Mouse (Mus musculus) ovary, postnatal 36 days (tissue): ENCODE data around the gene Rrp7a.
"Not testable (repeated sequence)": the region's sequence is repeated elsewhere in the genome, so short reads cannot be mapped to it uniquely, and the experiment has no call there.

Experiments used
- DNase-seq: peaks from one replicate; pipeline ENCODE4 v3.0.0; 2022; ENCODE audit warnings: low spot score, mixed read lengths

Rrp7a gene

DNA sequence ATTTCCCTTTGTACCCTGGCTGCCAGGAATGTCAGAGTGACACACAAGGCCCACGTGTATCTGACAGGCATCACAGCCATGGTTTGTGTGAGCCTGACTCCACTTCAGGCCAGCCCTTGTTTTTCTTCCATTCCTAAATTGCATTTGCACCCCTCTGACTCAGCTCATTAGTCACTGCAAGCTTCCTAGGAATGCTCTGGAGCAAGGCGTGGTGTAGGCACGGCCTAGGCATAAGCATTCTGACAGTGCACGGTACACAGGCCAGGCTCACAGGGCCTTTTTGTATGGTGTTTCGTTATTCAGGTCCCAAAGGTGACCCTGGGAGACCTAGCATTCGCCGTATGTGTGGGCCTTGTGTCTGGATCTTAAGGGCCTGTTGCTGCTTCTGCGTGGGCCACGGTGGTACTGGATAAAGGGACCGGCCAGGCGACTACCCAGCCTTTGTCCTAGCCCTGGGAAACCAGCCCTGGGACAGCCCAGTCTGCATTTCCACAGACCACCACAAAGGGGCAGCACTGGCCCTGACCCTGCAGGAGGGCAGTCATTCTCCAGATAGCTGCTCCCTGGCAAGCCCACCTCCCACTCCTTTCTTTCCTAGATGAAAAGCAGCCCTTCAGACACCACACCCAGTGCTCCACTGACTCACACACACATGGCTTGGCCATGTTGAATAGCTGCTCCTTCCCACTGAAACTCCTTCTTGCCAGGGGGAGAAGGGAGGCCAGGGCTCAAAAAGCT, 34.5 kb upstream of the Rrp7a start:
- DNase-seq, result peak; percentile 70

DNA sequence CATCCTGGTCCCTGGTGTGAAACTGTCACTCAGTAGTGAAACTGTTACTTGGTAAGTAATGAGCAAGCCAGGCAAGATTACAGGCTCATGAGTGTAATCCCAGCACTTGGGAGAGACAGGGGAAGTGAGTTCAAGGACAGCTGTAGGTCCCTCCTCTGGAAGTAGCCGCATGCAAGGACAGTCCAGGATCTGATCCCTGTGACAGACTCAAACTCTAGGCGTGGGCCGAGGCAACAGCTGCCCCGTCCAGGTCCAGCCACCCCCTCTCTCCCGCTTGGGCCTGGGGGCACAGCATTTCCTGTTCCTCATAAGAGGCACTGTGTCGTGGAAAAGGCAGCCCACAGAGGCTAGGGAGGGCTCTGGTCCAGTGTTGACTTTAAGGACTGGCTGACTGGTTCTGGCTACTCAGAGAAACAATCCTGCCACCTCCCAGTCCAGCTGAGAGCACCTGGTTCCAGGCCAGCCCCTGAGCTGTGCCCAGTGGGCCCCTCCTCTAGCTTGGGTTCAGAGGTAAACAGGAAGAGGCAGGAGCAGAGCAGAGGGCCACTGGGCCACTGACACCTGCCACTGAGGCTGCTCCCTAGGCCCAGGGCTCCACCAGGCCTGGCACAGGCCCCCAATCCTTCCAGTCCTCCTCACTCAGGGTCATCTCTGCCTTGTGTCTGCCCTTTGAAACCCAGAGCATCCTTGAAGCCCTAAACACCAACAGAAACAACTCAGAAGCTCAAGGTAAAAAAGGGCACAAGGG, 33.2 kb upstream of the Rrp7a start:
- DNase-seq, result peak; percentile 35

DNA sequence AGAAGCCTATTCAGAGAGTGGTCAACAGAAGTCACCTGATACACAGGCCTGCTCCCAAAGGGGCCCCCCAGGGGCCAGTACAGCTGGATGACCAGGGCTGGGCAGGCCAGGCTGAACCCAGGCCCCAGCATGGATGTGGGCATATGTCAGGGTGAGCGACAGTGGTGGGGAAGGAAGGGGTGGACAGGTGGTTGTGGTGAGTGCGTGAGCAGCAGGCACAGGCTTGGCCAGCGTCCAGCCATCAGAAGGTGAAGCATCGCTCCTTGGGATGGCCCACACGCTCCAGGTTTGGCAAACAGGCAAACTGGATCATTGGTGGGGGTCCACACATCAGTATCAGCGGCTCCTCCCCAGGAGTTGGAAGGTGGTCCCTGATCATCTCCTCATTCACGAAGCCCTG, 31.7 kb upstream of the Rrp7a start:
- DNase-seq, result no peak

DNA sequence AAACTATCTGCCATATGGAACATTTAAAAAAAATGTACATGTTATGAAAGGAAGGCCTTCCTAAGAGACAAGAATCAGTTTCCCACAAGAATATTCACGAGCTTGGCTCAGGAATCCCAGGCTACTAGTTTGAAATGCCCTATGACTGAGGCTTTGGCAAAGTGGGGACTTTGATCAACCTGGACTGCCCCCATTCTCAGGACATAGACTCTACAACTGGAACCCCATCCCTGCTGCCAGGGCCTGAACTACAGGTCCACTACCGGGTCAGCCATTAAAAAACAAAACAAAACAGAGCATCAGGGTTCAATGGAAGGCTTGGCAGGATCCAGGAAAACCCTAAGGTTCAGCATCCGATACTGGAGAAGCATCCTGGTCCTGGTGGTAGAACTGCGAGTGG, 28.1 kb upstream of the Rrp7a start:
- no peak for DNase-seq

DNA sequence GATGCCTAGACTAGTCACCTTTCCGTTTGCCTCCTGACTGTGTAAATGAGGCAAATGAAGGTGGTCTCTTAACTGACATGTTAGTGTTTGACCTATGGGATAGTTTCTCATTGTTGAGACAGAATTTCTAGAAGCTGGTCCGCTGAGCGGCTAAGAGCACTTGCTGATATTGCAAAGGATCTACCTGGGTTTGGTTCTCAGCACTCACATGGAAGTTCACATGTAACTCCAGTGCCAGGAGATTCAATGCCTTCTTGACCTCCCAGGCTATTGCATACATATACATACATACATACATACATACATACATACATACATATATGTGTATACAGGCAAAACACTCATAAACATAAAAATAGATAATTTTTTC, 27.5 kb upstream of the Rrp7a start:
- DNase-seq, result no peak

DNA sequence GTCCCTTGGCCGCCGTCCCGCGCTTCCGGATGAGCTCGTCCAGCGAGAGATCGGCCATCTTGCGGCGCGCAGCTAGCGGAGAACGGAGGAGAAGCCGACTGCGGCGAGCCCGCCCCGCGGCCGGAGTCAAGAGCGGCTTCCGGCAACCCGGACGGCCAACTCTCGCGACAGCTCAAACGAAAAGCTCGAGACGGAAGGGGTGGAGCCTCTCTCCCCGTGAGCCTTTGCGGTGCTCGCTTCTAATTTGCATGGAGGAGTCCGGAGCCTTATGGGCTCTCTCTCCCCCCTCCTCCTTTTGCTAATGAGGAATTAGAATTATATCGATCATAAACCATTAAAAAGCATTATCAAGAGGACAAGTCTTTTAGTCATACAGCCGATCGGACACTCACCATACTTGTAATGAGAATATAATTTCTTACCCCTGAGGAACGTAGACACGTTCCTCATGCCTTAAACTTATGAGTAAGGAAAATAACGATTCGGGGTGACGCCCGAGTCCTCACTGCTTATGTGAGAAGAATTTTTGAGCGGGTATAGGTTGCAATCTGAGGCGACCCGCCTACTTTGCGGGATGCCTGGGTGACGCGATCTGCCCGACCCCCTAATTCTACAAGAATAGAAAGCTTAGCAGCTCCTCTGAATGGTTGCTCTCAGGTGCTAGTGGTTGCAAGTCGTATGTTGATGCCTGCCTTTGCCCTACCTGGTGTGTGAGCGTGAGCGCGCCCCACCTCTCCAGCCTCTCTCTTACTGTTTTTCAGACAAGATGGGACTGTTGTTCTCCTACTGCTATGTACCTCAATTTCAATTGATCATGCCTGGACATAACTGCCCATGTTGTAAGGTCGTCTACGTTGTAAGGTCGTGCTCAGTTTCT, 26.8 kb upstream of the Rrp7a start, which contains the start of gene Poldip3:
Gene Poldip3 (minus strand): TSS at position 189 of the 877 bp plus-strand sequence.
- peak; percentile 97 for DNase-seq

DNA sequence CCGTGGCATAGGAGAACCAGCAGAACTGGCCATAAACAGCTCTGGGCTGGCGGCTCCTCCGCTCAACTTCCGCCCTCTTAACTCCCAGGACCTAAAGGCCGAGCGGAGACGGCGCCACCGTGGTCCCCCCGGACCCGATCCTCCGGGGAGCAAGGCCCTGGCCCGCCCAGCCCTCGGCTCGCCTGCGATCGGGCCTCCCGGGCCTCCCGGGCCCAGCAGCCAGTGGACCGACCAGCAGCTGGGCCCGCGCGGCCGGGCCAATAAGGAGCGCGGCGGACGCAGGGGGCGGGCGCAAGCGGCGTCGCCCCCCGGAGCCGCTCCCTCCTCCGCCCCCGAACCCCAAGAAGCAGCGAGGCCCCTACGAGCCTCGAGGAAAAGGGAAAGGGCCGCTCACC, 26.2 kb upstream of the Rrp7a start:
- DNase-seq, result no peak

DNA sequence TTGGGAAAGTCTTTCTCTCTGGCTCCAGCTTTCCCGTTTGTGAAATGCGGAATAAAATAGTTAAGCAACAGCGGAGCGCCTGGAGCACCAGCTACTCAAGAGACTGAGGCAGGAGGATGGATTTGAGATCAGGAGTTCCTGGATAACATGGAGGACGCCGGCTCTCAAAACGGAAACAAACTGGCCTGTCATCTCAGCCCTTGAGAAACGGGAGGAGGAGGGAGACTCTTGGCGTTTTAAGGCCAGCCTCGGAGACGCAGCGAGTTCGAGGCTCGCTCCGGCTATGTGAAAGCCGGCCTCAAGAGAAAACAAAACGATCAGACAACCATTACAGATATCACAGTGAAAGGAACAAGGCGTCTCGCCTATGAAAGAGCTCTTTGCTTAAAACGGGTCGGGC, 25.8 kb upstream of the Rrp7a start:
- no peak for DNase-seq

DNA sequence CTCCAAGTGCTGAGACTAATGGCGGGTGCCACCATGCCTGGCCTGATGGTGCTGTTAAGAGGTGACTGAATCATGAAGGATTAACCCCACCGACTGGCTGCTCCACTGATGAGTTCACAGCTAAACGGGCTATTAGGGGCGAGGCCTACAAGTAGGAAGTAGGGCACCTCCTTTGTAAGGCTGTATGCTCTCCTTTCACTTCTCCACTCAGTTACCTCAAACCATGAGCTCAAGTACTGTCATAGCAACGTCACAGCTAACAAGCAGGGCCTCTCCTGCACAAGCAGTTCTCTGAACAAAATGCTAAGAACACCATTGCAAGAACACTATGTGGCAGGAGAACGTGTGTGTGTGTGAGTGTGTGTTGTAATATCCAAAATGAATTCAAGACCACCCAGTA, 22.9 kb upstream of the Rrp7a start:
- DNase-seq, result no peak

DNA sequence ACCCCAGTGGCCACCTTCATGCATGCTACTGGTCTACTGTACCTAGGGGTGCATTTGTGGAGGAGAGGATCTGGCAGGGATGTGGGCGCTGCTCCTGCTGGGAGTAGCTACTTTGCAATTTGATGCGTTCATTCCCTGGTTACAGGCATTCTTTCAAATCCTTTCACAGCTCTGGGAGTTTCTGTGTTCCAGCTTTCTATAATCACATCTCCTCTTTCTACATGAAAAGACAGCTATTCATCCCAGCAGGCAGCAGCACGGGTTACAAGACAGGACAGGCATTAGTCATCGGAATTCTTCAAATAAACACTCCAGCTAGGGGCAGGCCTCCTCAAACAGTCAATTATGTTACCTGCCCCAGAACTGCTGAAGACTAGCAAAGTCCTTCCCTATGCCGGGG, 20.3 kb upstream of the Rrp7a start:
- DNase-seq, result no peak

DNA sequence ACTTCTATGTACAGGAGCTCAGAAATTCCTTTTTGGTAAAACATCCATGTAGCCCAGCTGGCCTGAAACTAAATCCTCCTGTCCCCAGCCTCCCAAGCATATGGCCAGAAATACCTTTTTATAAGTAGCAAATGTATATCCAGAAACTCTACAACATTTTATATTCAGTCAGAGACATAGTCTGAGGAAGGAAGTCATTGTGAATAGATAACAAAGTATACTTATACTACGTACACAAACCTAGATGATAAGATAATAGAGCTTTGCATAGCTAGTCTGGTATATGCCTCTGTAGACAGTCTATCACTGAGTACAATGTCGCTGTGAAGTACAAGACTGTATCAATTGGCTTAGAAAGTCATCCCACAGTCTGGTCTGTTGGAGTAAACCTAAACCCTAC, 13.1 kb upstream of the Rrp7a start:
- DNase-seq, result no peak

DNA sequence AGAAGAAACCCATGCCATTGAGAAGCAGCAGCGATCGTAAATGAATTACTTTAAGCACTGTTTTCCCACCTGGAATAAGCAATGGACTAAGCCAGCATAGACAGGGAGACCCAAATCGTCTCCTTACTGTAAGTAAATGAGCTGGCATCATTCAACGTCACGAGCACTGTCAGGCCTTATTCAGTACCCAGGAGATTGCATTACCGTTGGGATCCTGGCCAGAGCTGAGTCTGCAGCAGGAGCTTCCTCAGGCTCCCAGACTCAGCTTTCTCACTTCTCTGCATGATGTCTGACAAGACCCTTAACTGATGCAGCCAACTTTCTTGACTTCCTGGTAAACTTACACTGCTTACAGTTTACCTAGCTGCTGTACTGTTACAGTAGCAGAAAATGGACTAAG, 12.1 kb upstream of the Rrp7a start:
- DNase-seq, result no peak

DNA sequence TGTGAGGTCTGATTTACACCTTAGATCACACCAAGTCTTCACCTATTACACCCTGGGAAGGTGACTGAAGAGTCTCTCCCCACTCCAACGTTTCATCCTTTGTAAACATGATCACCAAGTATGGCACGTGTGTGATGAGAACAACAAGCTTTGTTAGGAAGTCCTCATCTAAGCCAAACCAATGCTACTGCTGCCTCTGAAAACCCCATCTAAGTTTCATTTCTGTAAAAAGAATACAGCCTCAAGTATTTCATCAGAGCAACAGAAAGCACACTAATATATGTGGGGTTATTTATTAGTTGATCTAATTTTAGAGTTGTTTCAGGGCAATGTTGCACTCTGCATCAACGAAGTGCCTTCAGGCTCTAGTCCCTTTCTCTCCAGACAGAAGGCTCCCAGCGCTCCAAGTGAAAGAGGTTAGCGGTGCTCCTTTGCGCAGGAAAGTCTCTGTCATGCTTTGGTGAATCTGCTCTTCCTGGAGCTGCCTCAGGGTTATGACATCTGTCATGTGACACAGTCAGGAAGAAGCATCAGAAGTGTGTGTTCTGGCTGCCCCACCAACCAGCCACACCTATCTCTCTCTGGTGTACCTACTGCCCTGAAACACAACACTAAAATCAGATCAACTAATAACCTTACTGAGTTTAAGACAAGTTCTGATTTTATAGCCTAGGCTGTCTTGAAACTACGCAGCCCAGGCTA, 7.1 kb upstream of the Rrp7a start:
- DNase-seq, result no peak

DNA sequence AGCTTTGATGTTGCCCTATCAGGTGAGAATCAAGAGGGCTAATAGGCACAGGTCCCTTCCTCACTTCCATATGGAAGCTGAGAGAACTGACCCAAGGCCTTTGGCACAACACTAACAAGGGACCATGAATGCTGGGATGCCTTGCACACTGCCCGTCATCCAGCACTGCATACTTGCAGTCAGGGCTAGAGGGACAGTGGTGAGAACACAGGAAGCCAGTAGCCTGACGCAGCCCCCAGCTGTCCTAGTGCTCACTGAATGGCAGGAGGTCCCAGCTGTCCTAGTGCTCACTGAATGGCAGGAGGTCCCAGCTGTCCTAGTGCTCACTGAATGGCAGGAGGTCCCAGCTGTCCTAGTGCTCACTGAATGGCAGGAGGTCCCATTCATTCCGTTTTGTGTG, 4.4 kb upstream of the Rrp7a start:
- DNase-seq, result not testable (repeated sequence)

DNA sequence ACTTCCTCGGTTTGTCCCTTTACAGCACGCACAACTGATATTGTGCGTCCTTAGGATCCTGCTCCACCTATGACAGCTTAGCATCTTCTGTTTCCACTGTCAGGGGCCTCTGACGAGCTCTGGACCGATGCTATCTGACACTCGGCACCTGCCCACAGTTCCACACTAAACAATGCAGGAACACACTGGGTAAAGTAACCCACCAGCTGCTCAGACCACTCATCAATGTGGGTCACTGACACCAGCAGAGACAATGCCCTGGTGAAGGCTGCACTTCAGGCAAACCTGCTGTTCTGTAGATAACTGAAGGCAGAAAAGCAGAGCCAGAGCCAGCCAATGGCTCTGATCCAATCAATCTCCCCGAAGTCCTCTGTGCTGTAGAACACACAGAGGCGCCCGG, 4.0 kb upstream of the Rrp7a start:
- no peak for DNase-seq

DNA sequence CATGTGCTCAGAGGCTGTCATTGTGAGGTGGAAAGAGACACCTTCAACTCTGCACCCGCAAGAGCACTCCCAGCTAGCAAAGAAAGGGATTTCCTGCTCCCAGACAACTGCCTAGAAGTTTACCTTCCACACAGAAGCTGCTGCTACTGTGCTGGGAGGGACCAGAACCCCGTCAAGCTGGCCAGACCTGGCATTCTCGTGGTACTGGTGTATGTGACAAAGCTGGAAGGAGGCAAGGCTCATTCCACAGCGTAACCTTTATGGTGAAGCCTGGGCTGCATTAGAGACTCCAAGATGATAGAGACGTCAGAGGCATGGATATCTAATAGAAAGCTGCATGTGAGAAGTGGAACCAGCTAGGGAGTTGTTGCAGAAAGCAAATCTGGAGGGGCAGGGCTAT, 2.0 kb upstream of the Rrp7a start:
- no peak for DNase-seq

DNA sequence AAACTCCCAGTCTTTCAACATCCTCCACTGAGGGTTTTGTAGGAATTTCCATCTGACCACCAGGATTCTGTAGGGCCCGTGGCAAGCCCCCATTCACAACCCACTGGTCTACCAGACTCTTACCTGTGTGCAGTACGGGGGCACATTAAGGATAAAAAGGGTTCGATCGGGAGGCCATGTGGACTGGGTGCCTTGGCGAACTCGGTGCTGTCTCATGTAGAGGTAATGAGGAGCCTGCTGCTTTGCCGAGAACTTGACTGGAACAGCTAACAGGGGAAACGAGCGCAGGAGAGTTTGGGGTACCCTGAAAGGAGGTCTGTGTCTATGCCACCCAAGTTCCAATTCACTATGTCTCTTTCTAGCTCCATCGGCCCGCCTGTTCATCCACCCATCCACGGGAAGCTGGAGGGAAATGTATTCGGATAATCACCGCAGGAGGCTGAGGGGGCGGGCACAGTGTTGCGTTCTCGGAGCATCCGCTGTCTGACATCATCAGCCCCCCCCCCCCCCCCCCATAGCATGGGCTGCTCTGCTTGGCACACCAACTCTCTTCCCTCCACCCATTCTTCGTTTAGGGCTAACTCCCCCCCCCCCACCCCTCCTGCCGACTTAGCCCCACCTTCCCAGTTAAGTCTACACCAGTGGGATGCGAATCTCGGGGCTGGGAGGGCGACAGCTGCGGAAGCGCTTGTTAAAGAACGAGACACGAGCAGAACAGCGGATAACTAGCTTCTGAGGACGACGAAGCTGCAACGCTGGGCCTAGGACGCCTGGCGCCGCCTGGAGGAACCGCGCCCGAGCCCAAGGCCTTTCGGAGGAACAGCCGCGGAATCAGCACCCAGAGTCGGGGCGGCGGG, 664 bp downstream of the Rrp7a start:
- DNase-seq, result no peak

DNA sequence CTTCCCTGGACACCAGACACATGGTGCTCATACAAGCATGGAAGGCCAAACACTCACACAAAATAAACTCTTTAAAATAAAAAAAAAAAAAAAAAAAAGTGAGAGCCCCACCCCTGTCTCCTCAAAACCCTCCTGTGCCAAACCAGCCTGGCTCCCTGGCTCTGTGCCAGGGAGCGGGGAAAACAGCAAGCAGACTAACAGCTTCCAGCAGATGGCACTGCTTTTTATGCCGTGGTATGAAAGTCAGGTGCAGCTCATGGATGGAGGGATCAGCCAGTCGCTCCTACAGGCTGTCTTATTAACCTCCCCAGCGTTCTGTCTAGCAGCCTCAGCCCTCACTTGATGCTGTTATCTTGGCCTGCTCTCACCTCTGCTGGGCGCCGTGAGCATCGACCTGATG, 4.2 kb downstream of the Rrp7a start:
- DNase-seq, result peak; percentile 51

DNA sequence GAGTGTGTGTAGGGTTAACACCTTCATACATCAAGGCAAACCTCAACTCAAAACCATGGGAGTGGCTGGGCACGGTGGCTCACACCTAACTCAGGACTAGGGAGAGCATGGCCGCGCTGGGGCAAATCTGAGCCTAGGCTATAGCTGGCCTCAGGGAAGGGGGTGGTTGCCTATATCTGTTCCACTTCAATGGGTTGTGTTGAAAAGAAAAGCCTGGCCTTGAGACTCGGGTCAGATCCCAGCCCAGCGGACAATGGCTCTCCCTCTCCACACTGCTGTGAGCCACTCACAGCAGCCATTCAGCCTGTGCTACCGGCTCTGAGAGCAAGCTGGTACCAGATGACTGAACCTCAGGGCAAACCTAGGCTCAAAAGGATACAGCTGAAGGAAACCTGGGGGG, 7.5 kb downstream of the Rrp7a start:
- DNase-seq, result no peak

DNA sequence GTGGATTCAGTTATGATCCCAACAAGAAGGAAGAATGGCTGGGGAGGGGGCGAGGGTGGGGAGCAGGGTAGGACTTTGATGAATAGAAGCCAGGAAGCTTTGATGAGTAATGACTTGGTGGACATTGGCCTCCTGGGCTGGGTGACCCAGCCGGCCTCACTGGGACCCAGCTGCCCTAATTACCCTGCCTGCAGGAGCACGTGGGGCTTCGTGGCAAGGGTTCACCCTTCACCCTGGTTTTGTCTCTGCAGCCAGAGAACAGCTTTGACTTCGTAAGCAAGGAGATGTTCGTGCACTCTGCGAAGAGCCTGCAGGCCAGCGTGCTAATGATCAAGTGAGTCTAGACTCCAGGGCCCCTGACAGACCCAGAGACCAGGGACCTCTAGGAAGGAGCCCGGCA, 8.5 kb downstream of the Rrp7a start:
- no peak for DNase-seq

DNA sequence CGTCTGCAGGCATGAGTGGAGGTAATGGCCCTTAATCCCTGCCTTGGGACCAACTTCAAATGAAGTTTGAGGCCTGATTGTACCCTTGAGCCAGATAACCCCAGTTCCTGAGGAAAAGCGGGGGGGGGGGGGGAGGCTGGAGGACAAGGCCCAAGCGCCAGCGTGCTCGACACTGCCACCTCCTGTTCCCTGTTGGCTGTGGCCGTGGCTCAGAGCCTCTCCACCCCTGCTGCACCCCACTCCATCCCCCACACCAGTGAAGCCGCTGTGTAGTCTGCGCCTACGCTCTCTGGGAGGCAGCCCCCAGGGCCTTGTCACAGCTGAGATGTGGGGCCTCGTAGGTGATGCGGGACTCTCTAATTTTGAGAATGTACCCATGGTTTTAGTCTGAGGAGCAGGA, 9.7 kb downstream of the Rrp7a start:
- DNase-seq, result peak; percentile 78
